Mouse (Mus musculus) ES-Bruce4 (cell line): ENCODE data around the gene Tie1. TPM values are rescaled to one million over a fixed set of nuclear protein-coding genes. Genes with fewer than 3 reads are reported as not detected.
"Not testable (repeated sequence)": the region's sequence is repeated elsewhere in the genome, so short reads cannot be mapped to it uniquely, and the experiment has no call there.

ENCODE experiments used
- H3K27ac ChIP-seq: 2 replicates; pipeline ENCODE4 v1.5.1; 2012; ENCODE audit warnings: low read length, inconsistent platforms; ENCODE audit not compliant: insufficient read depth
- H3K27me3 ChIP-seq: 2 replicates; pipeline ENCODE4 v1.6.1; 2012; ENCODE audit warnings: mild to moderate bottlenecking, low read length, inconsistent platforms; ENCODE audit not compliant: control insufficient read depth, poor library complexity, insufficient read depth, severe bottlenecking
- H3K36me3 ChIP-seq: 2 replicates; pipeline ENCODE4 v1.6.1; 2012; ENCODE audit warnings: inconsistent platforms, mild to moderate bottlenecking, low read length, moderate library complexity; ENCODE audit not compliant: control insufficient read depth, poor library complexity, insufficient read depth, severe bottlenecking
- H3K4me1 ChIP-seq: one replicate; pipeline ENCODE4 v1.8.1; 2011; ENCODE audit warnings: low read length; ENCODE audit not compliant: control insufficient read depth, insufficient read depth
- H3K4me3 ChIP-seq: 2 replicates; pipeline ENCODE4 v1.5.1; 2011; ENCODE audit warnings: low read depth, mild to moderate bottlenecking, low read length
- H3K9ac ChIP-seq: 2 replicates; pipeline ENCODE4 v1.6.1; 2012; ENCODE audit warnings: low read depth, mild to moderate bottlenecking, inconsistent platforms; ENCODE audit not compliant: poor library complexity, severe bottlenecking
- H3K9me3 ChIP-seq: replicated peaks from 2 replicates; pipeline ENCODE4 v1.6.1; 2012; ENCODE audit warnings: mild to moderate bottlenecking, low read length, inconsistent platforms; ENCODE audit not compliant: control insufficient read depth, poor library complexity, insufficient read depth, severe bottlenecking
- CTCF ChIP-seq: IDR thresholded peaks from one replicate; pipeline ENCODE4 v1.8.1; 2011; ENCODE audit warnings: low read depth, low read length
- EP300 ChIP-seq: IDR thresholded peaks from 2 replicates; pipeline ENCODE4 v1.6.1; 2011; ENCODE audit warnings: low read depth, low read length; ENCODE audit not compliant: insufficient read depth
- POLR2A ChIP-seq: IDR thresholded peaks from one replicate; pipeline ENCODE4 v1.8.1; 2011; ENCODE audit warnings: low read length; ENCODE audit not compliant: insufficient read depth
- polyA plus RNA-seq: library from polyadenylated mRNA; stranded (reverse); fragments of >200 nt; gene quantifications from 2 replicates; pipeline ENCODE4 v1.2.4, GENCODE M21; 2011; ENCODE audit warnings: low read depth; ENCODE audit not compliant: missing spikeins, insufficient read depth, insufficient read length

Tie1 gene
- polyA plus RNA-seq, 1 experiment: 0.19 TPM

DNA sequence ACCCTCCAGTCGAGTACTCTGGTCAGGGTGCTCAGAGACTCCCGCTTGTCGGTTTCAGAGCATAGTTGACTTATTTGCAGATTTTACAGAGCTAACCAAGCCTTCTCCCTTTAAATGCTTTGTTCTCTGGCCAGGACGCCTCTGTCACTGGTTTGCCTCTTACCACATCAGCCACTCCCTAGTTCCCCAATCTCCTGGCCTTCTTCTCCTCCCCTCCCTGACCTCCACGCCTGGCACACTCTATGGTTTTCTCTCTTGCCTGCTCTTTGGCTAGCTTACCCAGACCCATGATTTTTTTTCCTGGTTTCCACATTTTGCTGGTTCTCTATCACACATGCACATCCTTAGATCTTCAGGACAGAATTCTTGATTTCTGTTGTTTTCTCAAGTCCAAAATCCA is 28.3 kb upstream of the Tie1 start:
- H3K36me3 ChIP-seq: no peaks in the 10 kb centered on the region
- H3K9me3 ChIP-seq: no peaks in the 10 kb centered on the region
- peak overlapping the region; percentile 79 for H3K27ac ChIP-seq
- peaks cover 1% of the 10 kb centered on the region for H3K4me1 ChIP-seq
- H3K27me3 ChIP-seq: no peaks in the 10 kb centered on the region
- TF ChIP-seq EP300 (no peak), POLR2A (no peak), CTCF (no peak)
- no peak overlapping the region for H3K4me3 ChIP-seq
- H3K9ac ChIP-seq: 0 out of 2 replicates have a peak overlapping the region, but pooled peaks have one; percentile 15

DNA sequence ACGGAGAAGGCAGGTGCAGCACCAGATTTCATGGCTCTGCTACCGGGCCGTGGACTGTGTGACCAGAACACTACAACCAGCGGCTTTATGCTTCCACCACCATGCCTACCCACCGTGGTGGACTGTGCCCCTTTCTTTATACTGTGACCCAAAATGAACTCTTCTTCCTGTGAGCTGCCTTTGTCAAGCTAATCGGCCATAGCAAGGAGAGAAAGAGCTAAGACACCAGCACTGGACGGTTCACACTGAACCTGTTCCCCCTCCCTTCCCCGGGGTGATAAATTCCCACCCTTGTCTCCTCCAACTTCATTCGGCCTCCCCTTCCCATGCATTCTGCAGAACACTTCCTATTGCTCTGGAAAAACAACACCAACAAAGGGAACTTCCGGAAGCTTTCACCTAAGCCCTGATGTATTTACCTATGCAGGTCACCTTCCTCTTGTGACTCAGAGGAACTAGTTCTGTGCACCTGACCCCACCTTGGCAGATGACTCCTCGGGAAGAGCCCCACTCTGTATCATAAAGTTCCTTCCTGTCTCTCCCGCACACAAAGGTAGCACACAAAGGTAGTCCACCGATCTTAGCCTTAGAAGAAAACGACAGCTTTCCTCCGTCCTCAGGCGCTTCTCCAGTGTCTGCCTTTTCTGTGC is 27.8 kb upstream of the Tie1 start:
- Histone ChIP-seq H3K9me3 (no peaks in the 10 kb centered on the region), H3K9ac (peak overlapping the region; percentile 23), H3K36me3 (no peaks in the 10 kb centered on the region), H3K4me3 (peak overlapping the region; percentile 39), H3K27me3 (no peaks in the 10 kb centered on the region), H3K4me1 (peaks cover 1% of the 10 kb centered on the region), H3K27ac (peak overlapping the region; percentile 79)
- TF ChIP-seq POLR2A: no peak
- no peak for TF ChIP-seq CTCF
- TF ChIP-seq EP300: peak; percentile 94

DNA sequence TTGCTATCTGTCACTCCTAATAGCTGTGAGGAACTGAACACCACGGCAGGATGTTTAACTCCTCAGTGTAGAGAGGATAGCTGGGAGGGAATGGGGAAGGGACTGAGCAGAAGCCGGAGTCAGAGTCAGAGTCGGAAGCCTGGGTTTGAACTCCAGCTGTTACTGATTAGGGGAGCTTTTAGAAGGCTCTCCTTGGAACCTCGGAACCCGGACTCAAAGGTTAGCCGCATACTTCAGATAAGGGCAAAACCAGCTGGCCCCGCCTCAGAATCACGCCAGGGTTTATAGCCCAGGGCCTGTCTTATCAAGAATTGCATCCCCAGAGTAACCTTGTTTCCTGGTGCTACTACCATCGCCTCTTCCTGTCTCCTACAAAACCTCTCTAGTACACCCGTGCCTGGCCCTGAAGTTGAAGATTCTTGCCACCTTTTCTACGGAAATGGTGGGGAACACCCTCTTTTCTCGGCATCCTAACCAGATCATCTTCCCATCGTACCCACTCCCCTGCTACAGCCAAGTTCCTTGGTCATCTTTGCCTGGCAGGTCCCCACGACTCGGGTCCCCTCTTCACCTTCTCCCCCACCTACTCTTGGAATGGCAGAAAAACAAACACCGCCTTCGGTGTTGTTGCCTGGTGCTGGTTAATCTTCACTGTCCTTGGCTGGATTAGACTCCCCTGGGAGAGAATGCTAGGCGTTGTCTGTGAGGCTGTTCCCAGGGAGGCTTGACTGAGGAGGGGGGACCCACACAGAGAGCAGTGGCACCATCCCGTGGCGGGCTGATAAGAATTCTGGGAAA is 27.0 kb upstream of the Tie1 start:
- H3K27me3 ChIP-seq: no peaks in the 10 kb centered on the region
- H3K4me1 ChIP-seq: peaks cover 1% of the 10 kb centered on the region
- TF ChIP-seq EP300 (no peak), CTCF (peak; percentile 4)
- H3K9me3 ChIP-seq: no peaks in the 10 kb centered on the region
- H3K4me3 ChIP-seq: peak overlapping the region; percentile 39
- H3K36me3 ChIP-seq: no peaks in the 10 kb centered on the region
- H3K9ac ChIP-seq: peak overlapping the region; percentile 23
- peak overlapping the region; percentile 51 for H3K27ac ChIP-seq

DNA sequence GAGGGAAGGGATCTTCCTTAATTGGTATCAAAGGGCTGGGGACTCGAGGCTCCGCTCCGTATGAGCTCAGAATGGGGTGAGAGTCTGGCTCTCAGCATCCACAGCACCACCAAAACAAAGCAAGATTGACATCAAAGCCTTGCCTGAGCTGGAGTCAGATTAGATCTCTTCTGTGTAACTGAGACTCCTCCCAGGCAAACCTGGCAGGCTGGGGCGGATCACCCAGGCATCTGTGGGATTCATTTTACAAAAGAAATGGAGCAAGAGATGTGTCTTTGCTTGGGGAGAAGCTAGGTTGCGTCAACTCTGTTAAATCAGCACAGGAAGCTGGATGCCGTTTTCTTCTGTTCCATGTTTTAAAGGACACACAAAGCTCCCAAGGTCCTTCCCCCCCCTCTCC is 19.2 kb upstream of the Tie1 start:
- TF ChIP-seq CTCF (no peak), EP300 (0 out of 2 replicates have a peak, but pooled peaks have one; percentile 18), POLR2A (no peak)
- Histone ChIP-seq H3K27ac (peak overlapping the region; percentile 41), H3K4me1 (peaks cover 6% of the 10 kb centered on the region), H3K9ac (no peak overlapping the region), H3K36me3 (no peaks in the 10 kb centered on the region), H3K4me3 (no peak overlapping the region), H3K9me3 (no peaks in the 10 kb centered on the region), H3K27me3 (no peaks in the 10 kb centered on the region)

DNA sequence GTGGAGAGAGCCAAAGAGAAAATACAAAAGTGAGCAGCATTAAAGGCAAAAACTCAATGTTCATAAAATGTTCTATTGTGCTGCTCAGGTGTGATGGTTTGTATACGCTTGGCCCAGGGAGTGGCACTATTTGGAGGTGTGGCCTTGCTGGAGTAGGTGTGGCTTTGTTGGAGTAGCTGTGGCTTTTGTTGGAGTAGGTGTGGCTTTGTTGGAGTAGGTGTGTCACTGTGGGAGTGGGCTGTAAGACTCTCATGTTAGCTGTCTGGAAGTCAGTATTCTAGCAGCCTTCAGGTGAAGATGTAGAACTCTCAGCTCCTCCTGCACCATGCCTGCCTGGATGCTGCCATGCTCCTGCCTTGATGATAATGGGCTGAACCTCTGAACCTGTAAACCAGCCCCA is 17.3 kb upstream of the Tie1 start:
- H3K27me3 ChIP-seq, H3K4me3 ChIP-seq, H3K4me1 ChIP-seq, H3K36me3 ChIP-seq, H3K9ac ChIP-seq, H3K9me3 ChIP-seq, H3K27ac ChIP-seq: not testable (repeated sequence)

DNA sequence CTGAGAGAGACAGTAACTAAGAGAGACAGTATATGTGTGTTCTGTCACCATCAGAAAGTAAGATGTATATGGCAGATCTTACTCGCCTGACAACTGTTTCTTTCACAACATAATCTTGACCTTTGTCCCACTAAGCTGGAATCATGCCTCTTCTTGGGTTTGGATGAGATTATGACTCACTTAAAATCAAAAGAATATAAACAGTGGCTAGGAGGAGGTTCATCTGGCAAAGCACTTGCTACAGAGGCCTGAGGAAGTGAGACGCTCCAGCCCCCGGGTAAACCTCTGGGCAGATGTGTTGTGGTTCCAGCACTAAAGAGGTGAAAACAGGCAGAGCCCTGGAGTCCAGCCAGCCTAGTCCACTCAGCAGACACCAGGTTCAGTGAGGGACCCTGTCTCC is 15.7 kb upstream of the Tie1 start:
- TF ChIP-seq EP300: no peak
- TF ChIP-seq POLR2A: no peak
- TF ChIP-seq CTCF: no peak
- Histone ChIP-seq H3K9me3 (no peaks in the 10 kb centered on the region), H3K27me3 (no peaks in the 10 kb centered on the region), H3K27ac (no peak overlapping the region), H3K4me3 (no peak overlapping the region), H3K9ac (no peak overlapping the region), H3K36me3 (no peaks in the 10 kb centered on the region), H3K4me1 (peaks cover 6% of the 10 kb centered on the region)
